Mouse (Mus musculus) gastrocnemius, postnatal 36 days (tissue): ENCODE measurements around the gene Olfr262. TPM values are rescaled to one million over a fixed set of nuclear protein-coding genes. Genes with fewer than 3 reads are reported as not detected.
"Not testable (repeated sequence)": the region's sequence is repeated elsewhere in the genome, so short reads cannot be mapped to it uniquely, and the experiment has no call there.

ENCODE experiments used
- DNase-seq, 2 experiments: peaks; one replicate each; pipeline ENCODE4 v3.0.0; 2022
- intact Hi-C: fragments of 180-260 bp; cut with DNase I; formaldehyde crosslinking; loops from one replicate; pipeline ENCODE4 v1.15.1; 2025
- long read RNA-seq, 2 experiments: library from polyadenylated mRNA; stranded (forward); transcript quantifications; one replicate each; pipeline ENCODE4 v2.0.0; 2021
- total RNA-seq, 2 experiments: library from RNA; stranded (reverse); gene quantifications; 2 replicates each; pipeline ENCODE4 v1.2.3; 2021

Gene Olfr262
- not detected for total RNA-seq
- long read RNA-seq, experiment 1, result 0 reads
- long read RNA-seq, experiment 2, result 0 reads

GRCm38 (mm10) chr19:12241559-12241958, at the start of gene Olfr262:
Gene Olfr262, minus strand, starts transcription at chr19:12241659.
- intact Hi-C loops, result no loop called here

DNA sequence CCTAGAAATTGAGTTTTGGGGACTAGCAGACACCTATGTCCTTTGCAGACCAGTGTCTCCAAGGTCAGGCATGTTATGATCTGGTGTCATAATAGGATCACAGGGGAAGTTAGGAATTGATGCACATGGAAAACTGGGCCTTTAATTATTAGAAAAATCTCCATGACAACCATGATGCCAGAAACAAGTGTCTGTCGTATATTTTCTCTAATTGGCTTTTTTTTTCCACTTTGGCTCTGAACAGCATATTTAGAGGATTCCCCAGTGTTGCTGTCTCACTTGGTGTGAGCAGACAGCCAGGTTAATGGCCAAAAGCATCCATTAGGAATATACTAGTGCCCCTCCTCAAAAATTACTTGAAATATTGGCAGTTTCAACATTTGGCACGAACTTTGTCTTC, 38.1 kb upstream of the Olfr262 start, which contains the start of gene Olfr1434:
Gene Olfr1434, plus strand, starts transcription at position 301 of the 400 bp plus-strand sequence.
- no peak for DNase-seq
- intact Hi-C loops, result no loop called here

More at GRCm38 (mm10) chr19:12241559-12241958, at the start of gene Olfr262:
- no peak for DNase-seq

GRCm38 (mm10) chr19:12260732-12261131, 19.3 kb upstream of the Olfr262 start, which contains the start of gene Olfr235:
Gene Olfr235, plus strand, starts transcription at chr19:12261032.
- DNase-seq, result no peak
- intact Hi-C loops, result no loop called here

GRCm38 (mm10) chr19:12232496-12232895, 9.0 kb downstream of the Olfr262 start, which contains the start of gene Olfr1432:
Gene Olfr1432, minus strand, starts transcription at chr19:12232596.
- DNase-seq, intact Hi-C loops: not testable (repeated sequence)

DNA sequence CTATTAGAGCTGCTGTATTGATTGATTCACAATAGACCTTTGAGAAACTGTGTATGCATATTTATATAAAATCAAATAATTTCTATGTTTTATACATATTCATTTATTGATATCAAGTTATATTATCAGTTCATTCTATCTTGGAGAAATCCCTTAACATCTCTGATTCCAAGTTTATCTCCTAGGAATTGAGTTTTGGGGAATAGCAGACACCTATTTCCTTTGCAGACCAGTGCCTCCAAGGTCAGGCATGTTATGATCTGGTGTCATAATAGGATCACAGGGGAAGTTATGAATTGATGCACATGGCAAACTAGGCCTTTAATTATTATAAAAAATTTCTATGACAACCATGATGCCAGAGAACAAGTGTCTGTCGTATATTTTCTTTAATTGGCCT, 41.1 kb downstream of the Olfr262 start, which contains the start of gene Olfr1431:
Gene Olfr1431, plus strand, starts transcription at position 301 of the 400 bp plus-strand sequence.
- intact Hi-C loops, result no loop called here
- no peak for DNase-seq

GRCm38 (mm10) chr19:12199076-12199475, 42.4 kb downstream of the Olfr262 start:
- intact Hi-C loops, DNase-seq: not testable (repeated sequence)

Other genes starting within 250 kb of the Olfr262 start
- not detected for gene Olfr1423, start 200.3 kb downstream of the Olfr262 start, total RNA-seq
- gene Olfr1424, start 179.0 kb downstream of the Olfr262 start, total RNA-seq, result not detected
- gene Olfr1425, start 163.9 kb downstream of the Olfr262 start, total RNA-seq, result not detected
- gene Olfr1426, start 149.6 kb downstream of the Olfr262 start, total RNA-seq, result not detected
- not detected for gene Olfr1427, start 138.3 kb downstream of the Olfr262 start, total RNA-seq
- not detected for gene Olfr1428, start 125.8 kb downstream of the Olfr262 start, total RNA-seq
- not detected for gene Olfr76, start 118.5 kb downstream of the Olfr262 start, total RNA-seq
- not detected for gene Olfr1555-ps1, start 71.5 kb downstream of the Olfr262 start, total RNA-seq
- gene Olfr1431, start 41.0 kb downstream of the Olfr262 start, total RNA-seq, result not detected
- gene Olfr1432, start 9.1 kb downstream of the Olfr262 start, total RNA-seq, result not detected
- not detected for gene Olfr235, start 19.4 kb upstream of the Olfr262 start, total RNA-seq
- gene Olfr1434, start 38.2 kb upstream of the Olfr262 start, total RNA-seq, result not detected
- not detected for gene Olfr1436, start 57.5 kb upstream of the Olfr262 start, total RNA-seq
- gene Olfr1437, start 83.4 kb upstream of the Olfr262 start, total RNA-seq, result not detected
- gene Olfr1438-ps1, start 94.3 kb upstream of the Olfr262 start, total RNA-seq, result not detected
- gene Olfr1440, start 145.6 kb upstream of the Olfr262 start, total RNA-seq, result not detected
- gene Olfr1441, start 175.8 kb upstream of the Olfr262 start, total RNA-seq, result not detected
- gene Pfpl, start 186.2 kb upstream of the Olfr262 start, total RNA-seq, result not detected
- 1 to 10 TPM; 1.1 to 2.7 TPM for gene Mpeg1, start 219.1 kb upstream of the Olfr262 start, total RNA-seq